Mouse (Mus musculus) cerebellum, adult 18-20 months (tissue): ENCODE results near the gene Pipox.
A peak's percentile ranks its signal among the peaks of the same experiment; 100 is the strongest.

ENCODE experiments used
- DNase-seq, 2 experiments: peaks; one replicate each; pipeline ENCODE4 v3.0.0; 2021

The Pipox gene

GRCm38 (mm10) chr11:77893787-77894718 is at the start of gene Pipox:
Gene Pipox (minus strand): TSS chr11:77894096.
- peak; percentile 86 to 87 for DNase-seq

GRCm38 (mm10) chr11:77942230-77942629 is 48.3 kb upstream of the Pipox start:
- DNase-seq, result no peak

GRCm38 (mm10) chr11:77937649-77938410 is 43.9 kb upstream of the Pipox start:
- DNase-seq, result no peak

- DNase-seq, result peak; percentile 51 to 58
Measured at GRCm38 (mm10) chr11:77936846-77937245, 43.0 kb upstream of the Pipox start.

- peak; percentile 62 to 83 for DNase-seq
Measured at GRCm38 (mm10) chr11:77934568-77935311, 40.8 kb upstream of the Pipox start.

- peak; percentile 70 to 75 for DNase-seq
Measured at GRCm38 (mm10) chr11:77934111-77934521, 40.2 kb upstream of the Pipox start.

GRCm38 (mm10) chr11:77932576-77932975 is 38.7 kb upstream of the Pipox start:
- DNase-seq, result no peak

- peak; percentile 39 to 48 for DNase-seq
Measured at GRCm38 (mm10) chr11:77931541-77932433, 37.9 kb upstream of the Pipox start.

GRCm38 (mm10) chr11:77930751-77931540 is 37.0 kb upstream of the Pipox start, which contains the start of gene Sez6:
Gene Sez6 (plus strand): TSS chr11:77930800.
- DNase-seq, result peak; percentile 81 to 87

GRCm38 (mm10) chr11:77927837-77928236 is 33.9 kb upstream of the Pipox start:
- DNase-seq, result no peak

- no peak for DNase-seq
Measured at GRCm38 (mm10) chr11:77926666-77927065, 32.8 kb upstream of the Pipox start.

GRCm38 (mm10) chr11:77925836-77926657 is 32.2 kb upstream of the Pipox start:
- DNase-seq, result no peak

GRCm38 (mm10) chr11:77923285-77923684 is 29.4 kb upstream of the Pipox start:
- no peak for DNase-seq

GRCm38 (mm10) chr11:77917166-77917565 is 23.3 kb upstream of the Pipox start:
- DNase-seq, result peak; percentile 68 to 73

GRCm38 (mm10) chr11:77916741-77917140 is 22.8 kb upstream of the Pipox start:
- no peak for DNase-seq

GRCm38 (mm10) chr11:77914598-77915260 is 20.8 kb upstream of the Pipox start:
- no peak for DNase-seq

- no peak for DNase-seq
Measured at GRCm38 (mm10) chr11:77913505-77913904, 19.6 kb upstream of the Pipox start.

GRCm38 (mm10) chr11:77909776-77910175 is 15.9 kb upstream of the Pipox start:
- no peak for DNase-seq

GRCm38 (mm10) chr11:77909376-77909775 is 15.5 kb upstream of the Pipox start:
- DNase-seq, result no peak
